Mouse (Mus musculus) left cerebral cortex, adult 11 months (tissue): ENCODE data around the gene Sf3a2.
A peak's percentile ranks its signal among the peaks of the same experiment; 100 is the strongest.

Experiments used
- DNase-seq: peaks from one replicate; pipeline ENCODE4 v3.0.0; 2022; ENCODE audit warnings: low spot score

Gene Sf3a2

GRCm38 (mm10) chr10:80798150-80799006 lies at the start of gene Sf3a2, which contains the start of gene Plekhj1:
TSS of gene Sf3a2 (plus strand) at chr10:80798198.
TSS of gene Plekhj1 (minus strand) at chr10:80798626.
- DNase-seq, result peak; percentile 90

- no peak for DNase-seq
Measured at GRCm38 (mm10) chr10:80748609-80749008, 49.4 kb upstream of the Sf3a2 start.

GRCm38 (mm10) chr10:80751188-80751832 lies 46.7 kb upstream of the Sf3a2 start:
- DNase-seq, result peak; percentile 65

- no peak for DNase-seq
Measured at GRCm38 (mm10) chr10:80752079-80752625, 45.8 kb upstream of the Sf3a2 start.

- peak; percentile 96 for DNase-seq
Measured at GRCm38 (mm10) chr10:80754594-80755290, 43.3 kb upstream of the Sf3a2 start, which contains the start of gene Dot1l. TSS of gene Dot1l (plus strand) at chr10:80755206.

- no peak for DNase-seq
Measured at GRCm38 (mm10) chr10:80755291-80756015, 42.5 kb upstream of the Sf3a2 start.

- no peak for DNase-seq
Measured at GRCm38 (mm10) chr10:80756099-80756498, 41.9 kb upstream of the Sf3a2 start.

- no peak for DNase-seq
Measured at GRCm38 (mm10) chr10:80756509-80756908, 41.5 kb upstream of the Sf3a2 start.

- no peak for DNase-seq
Measured at GRCm38 (mm10) chr10:80756967-80757366, 41.0 kb upstream of the Sf3a2 start.

- peak; percentile 79 for DNase-seq
Measured at GRCm38 (mm10) chr10:80757717-80758116, 40.3 kb upstream of the Sf3a2 start.

GRCm38 (mm10) chr10:80758651-80759050 lies 39.3 kb upstream of the Sf3a2 start:
- no peak for DNase-seq

GRCm38 (mm10) chr10:80760596-80761524 lies 37.1 kb upstream of the Sf3a2 start:
- no peak for DNase-seq

- no peak for DNase-seq
Measured at GRCm38 (mm10) chr10:80761821-80762220, 36.2 kb upstream of the Sf3a2 start.

GRCm38 (mm10) chr10:80763502-80763901 lies 34.5 kb upstream of the Sf3a2 start:
- DNase-seq, result no peak

GRCm38 (mm10) chr10:80765746-80766145 lies 32.3 kb upstream of the Sf3a2 start:
- DNase-seq, result no peak

- no peak for DNase-seq
Measured at GRCm38 (mm10) chr10:80766161-80766815, 31.7 kb upstream of the Sf3a2 start.

- DNase-seq, result no peak
Measured at GRCm38 (mm10) chr10:80768365-80768764, 29.6 kb upstream of the Sf3a2 start.

GRCm38 (mm10) chr10:80773816-80774215 lies 24.2 kb upstream of the Sf3a2 start:
- DNase-seq, result no peak

- DNase-seq, result peak; percentile 92
Measured at GRCm38 (mm10) chr10:80774549-80774948, 23.4 kb upstream of the Sf3a2 start.

- DNase-seq, result no peak
Measured at GRCm38 (mm10) chr10:80774981-80775380, 23.0 kb upstream of the Sf3a2 start.
